Mouse (Mus musculus) megakaryocyte, embryonic 14.5 days (primary cell): ENCODE data around the gene Cox20.

Experiments used
- FLI1 ChIP-seq: IDR thresholded peaks from 2 replicates; pipeline ENCODE4 v1.6.1; 2012; ENCODE audit warnings: low read length, inconsistent platforms, mixed read lengths
- GATA1 ChIP-seq: IDR thresholded peaks from 3 replicates; pipeline ENCODE4 v1.6.1; 2012; ENCODE audit warnings: mixed read lengths, low read length, inconsistent platforms, borderline replicate concordance

- TF ChIP-seq GATA1 (no peak), FLI1 (no peak)
Measured at GRCm38 (mm10) chr1:178351643-178352042, 32.7 kb downstream of the Cox20 start.
